Mouse (Mus musculus): ENCODE measurements around the gene Tnrc6b. TPM values are rescaled to one million over a fixed set of nuclear protein-coding genes. Genes with fewer than 3 reads are reported as not detected.

Gene Tnrc6b
- total and polyA plus RNA-seq, 3 experiments: 7.8 to 13.9 (median 8.0) TPM

DNA sequence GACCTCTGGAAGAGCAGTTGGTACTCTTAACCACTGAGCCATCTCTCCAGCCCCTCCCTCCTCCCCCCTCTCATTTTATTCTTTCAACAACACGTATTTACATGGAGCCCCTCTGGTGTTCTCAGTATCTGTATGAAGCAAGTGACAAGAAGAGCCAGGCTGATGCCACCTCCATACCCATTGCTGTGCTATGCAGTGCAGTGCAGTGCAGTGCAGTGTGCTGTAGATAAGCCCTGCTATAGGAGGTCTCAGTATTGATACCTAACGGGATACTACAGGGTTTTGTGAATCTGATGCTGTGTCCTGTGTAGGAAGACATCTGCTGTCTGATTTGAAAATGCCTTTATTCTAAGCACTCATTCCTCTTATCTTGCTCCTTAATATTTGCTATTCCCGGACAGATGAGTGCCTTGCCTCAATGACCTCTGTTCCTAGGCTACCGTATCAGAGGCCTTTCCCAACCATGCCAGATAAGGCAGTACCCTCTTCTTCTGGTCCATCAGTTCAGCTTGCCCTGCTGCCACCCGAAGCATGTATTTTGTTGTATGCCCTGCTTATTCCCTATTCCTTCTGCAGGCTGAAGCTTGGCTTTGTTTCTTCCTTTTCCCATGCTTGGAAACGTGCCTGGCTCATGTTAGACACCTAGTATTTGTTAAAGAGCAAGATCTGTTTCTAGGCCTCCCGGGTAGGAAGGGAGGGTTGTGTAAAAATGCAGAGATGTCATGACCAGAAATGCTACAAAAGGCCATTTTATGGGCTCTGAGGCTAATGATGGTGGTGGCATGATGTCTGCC is 139.8 kb downstream of the Tnrc6b start:
- Histone ChIP-seq H3K27ac (ENCODE audit: control insufficient read depth, low read depth, low read length) (no peak overlapping the region), H3K27me3 (ENCODE audit: control insufficient read depth in 1 of 2, insufficient read depth in 2 of 2, low read length in 2 of 2) (no peaks in the 10 kb centered on the region), H3K9me3 (replicated peaks; ENCODE audit: insufficient read depth, low read length) (no peaks in the 10 kb centered on the region), H3K9ac (ENCODE audit: control insufficient read depth, low read depth, low read length, poor library complexity, severe bottlenecking) (no peak overlapping the region), H3K36me3 (ENCODE audit: control insufficient read depth in 1 of 2, insufficient read depth in 2 of 2, low read length in 2 of 2) (peaks cover 0 to 2% of the 10 kb centered on the region in 2 experiments; a peak in 1 of 4 replicates), H3K4me3 (ENCODE audit: control insufficient read depth in 1 of 2, insufficient read depth in 1 of 2, low read depth in 2 of 2, low read length in 2 of 2) (no peak overlapping the region), H3K79me2 (ENCODE audit: control insufficient read depth, insufficient read depth, low read length, poor library complexity) (peaks cover 4% of the 10 kb centered on the region; the same call in 1 of the 2 replicates), H3K4me1 (ENCODE audit: control insufficient read depth in 1 of 2, insufficient read depth in 2 of 2, low read length in 2 of 2) (no peaks in the 10 kb centered on the region)
- no peak for DNase-seq (ENCODE audit: low read depth, low spot score)
- TF ChIP-seq MAZ (IDR thresholded peaks at IDR 0.05; ENCODE audit: low read depth, low read length) (no peak), ZKSCAN1 (IDR thresholded peaks at IDR 0.05; ENCODE audit: low read depth, low read length) (no peak), ELF1 (IDR thresholded peaks at IDR 0.05; ENCODE audit: low read depth, low read length) (no peak), ZNF384 (IDR thresholded peaks at IDR 0.05; ENCODE audit: low read depth, low read length) (no peak), GABPA (IDR thresholded peaks at IDR 0.05; ENCODE audit: low read depth, low read length) (no peak), POLR2AphosphoS5 (IDR thresholded peaks at IDR 0.05; ENCODE audit: borderline replicate concordance, low read depth, low read length) (no peak), MAX (IDR thresholded peaks at IDR 0.05; ENCODE audit: low read length) (no peak), ZMIZ1 (IDR thresholded peaks at IDR 0.05; ENCODE audit: low read depth, low read length) (no peak), RCOR1 (IDR thresholded peaks at IDR 0.05; ENCODE audit: low read depth, low read length) (no peak), GATA1 (IDR thresholded peaks at IDR 0.05; ENCODE audit: low read depth, low read length) (no peak), SIN3A (IDR thresholded peaks at IDR 0.05; ENCODE audit: low read length) (no peak), HCFC1 (IDR thresholded peaks at IDR 0.05; ENCODE audit: low read depth, low read length) (no peak), UBTF (IDR thresholded peaks at IDR 0.05; ENCODE audit: borderline replicate concordance, insufficient read depth, low read depth, low read length) (no peak), MEF2A (IDR thresholded peaks at IDR 0.05; ENCODE audit: extremely low read depth, insufficient replicate concordance, low read depth, low read length, poor library complexity, severe bottlenecking) (no peak), KAT2A (conservative IDR thresholded peaks at IDR 0.05; ENCODE audit: low read depth, low read length) (no peak), SMC3 (IDR thresholded peaks at IDR 0.05; ENCODE audit: low read depth, low read length) (no peak), E2F4 (IDR thresholded peaks at IDR 0.05; ENCODE audit: borderline replicate concordance, low read depth, low read length) (no peak), NELFE (IDR thresholded peaks at IDR 0.05; ENCODE audit: low read depth, low read length) (no peak), TCF12 (IDR thresholded peaks at IDR 0.05; ENCODE audit: low read depth, low read length) (no peak)

DNA sequence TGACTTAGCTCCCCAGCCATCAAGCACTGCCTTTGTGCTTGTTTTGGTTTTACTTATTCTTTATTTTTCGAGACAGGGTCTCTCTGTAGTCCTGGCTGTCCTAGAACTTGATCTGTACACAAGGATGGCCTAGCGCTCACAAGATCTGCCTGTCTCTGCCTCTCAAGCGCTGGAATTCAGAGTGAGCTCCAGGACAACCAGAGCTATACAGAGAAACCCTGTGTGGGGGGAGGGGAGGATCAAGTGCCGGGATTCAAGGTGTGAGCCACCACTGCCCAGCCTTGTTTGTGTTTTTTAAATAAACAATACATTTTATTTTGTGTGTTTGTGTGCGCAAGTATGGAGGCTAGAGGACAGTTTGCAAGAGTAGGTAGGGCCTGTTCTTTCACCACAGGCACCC is 141.0 kb downstream of the Tnrc6b start:
- Histone ChIP-seq H3K79me2 (ENCODE audit: control insufficient read depth, insufficient read depth, low read length, poor library complexity) (peaks cover 2% of the 10 kb centered on the region; the same call in 1 of the 2 replicates), H3K4me3 (ENCODE audit: control insufficient read depth in 1 of 2, insufficient read depth in 1 of 2, low read depth in 2 of 2, low read length in 2 of 2) (no peak overlapping the region), H3K36me3 (ENCODE audit: control insufficient read depth in 1 of 2, insufficient read depth in 2 of 2, low read length in 2 of 2) (peaks cover 0 to 2% of the 10 kb centered on the region in 2 experiments; a peak in 1 of 4 replicates), H3K27ac (ENCODE audit: control insufficient read depth, low read depth, low read length) (no peak overlapping the region), H3K27me3 (ENCODE audit: control insufficient read depth in 1 of 2, insufficient read depth in 2 of 2, low read length in 2 of 2) (no peaks in the 10 kb centered on the region), H3K4me1 (ENCODE audit: control insufficient read depth in 1 of 2, insufficient read depth in 2 of 2, low read length in 2 of 2) (no peaks in the 10 kb centered on the region), H3K9ac (ENCODE audit: control insufficient read depth, low read depth, low read length, poor library complexity, severe bottlenecking) (no peak overlapping the region), H3K9me3 (replicated peaks; ENCODE audit: insufficient read depth, low read length) (no peaks in the 10 kb centered on the region)
- no peak for TF ChIP-seq KAT2A (conservative IDR thresholded peaks at IDR 0.05; ENCODE audit: low read depth, low read length)
- no peak for TF ChIP-seq MEF2A (IDR thresholded peaks at IDR 0.05; ENCODE audit: extremely low read depth, insufficient replicate concordance, low read depth, low read length, poor library complexity, severe bottlenecking)
- no peak for TF ChIP-seq GATA1 (IDR thresholded peaks at IDR 0.05; ENCODE audit: low read depth, low read length)
- no peak for TF ChIP-seq MAX (IDR thresholded peaks at IDR 0.05; ENCODE audit: low read length)
- TF ChIP-seq TAL1 (IDR thresholded peaks at IDR 0.05; ENCODE audit: low read length): no peak
- TF ChIP-seq ZKSCAN1 (IDR thresholded peaks at IDR 0.05; ENCODE audit: low read depth, low read length): no peak
- no peak for TF ChIP-seq MYB (IDR thresholded peaks at IDR 0.05; ENCODE audit: low read depth, low read length)
- no peak for TF ChIP-seq MYC (IDR thresholded peaks at IDR 0.05; ENCODE audit: low read depth, low read length)
- no peak for TF ChIP-seq POLR2AphosphoS2 (IDR thresholded peaks at IDR 0.05; ENCODE audit: low read length)
- no peak for TF ChIP-seq JUND (IDR thresholded peaks at IDR 0.05; ENCODE audit: low read depth, low read length)
- TF ChIP-seq MAFK (IDR thresholded peaks at IDR 0.05; ENCODE audit: borderline replicate concordance, low read depth, low read length): no peak
- no peak for TF ChIP-seq SMC3 (IDR thresholded peaks at IDR 0.05; ENCODE audit: low read depth, low read length)
- no peak for TF ChIP-seq CHD1 (IDR thresholded peaks at IDR 0.05; ENCODE audit: low read depth, low read length)
- TF ChIP-seq TCF12 (IDR thresholded peaks at IDR 0.05; ENCODE audit: low read depth, low read length): no peak
- no peak for TF ChIP-seq HCFC1 (IDR thresholded peaks at IDR 0.05; ENCODE audit: low read depth, low read length)
- DNase-seq (ENCODE audit: low read depth, low spot score): no peak

Data from MEL (cell line).